Mouse (Mus musculus) C2C12 (cell line): ENCODE measurements around the gene Kcnd3. TPM values are rescaled to one million over a fixed set of nuclear protein-coding genes. Genes with fewer than 3 reads are reported as not detected.

Source experiments
- H3K27me3 ChIP-seq: one replicate; pipeline ENCODE4 v1.6.1; 2011; ENCODE audit not compliant: control insufficient read depth, insufficient read depth, insufficient read length
- H3K36me3 ChIP-seq: one replicate; pipeline ENCODE4 v1.6.1; 2011; ENCODE audit not compliant: control insufficient read depth, insufficient read depth
- H3K4me3 ChIP-seq: one replicate; pipeline ENCODE4 v1.5.1; 2011; ENCODE audit warnings: mild to moderate bottlenecking, control low read depth; ENCODE audit not compliant: poor library complexity, insufficient read depth, severe bottlenecking
- H3K79me2 ChIP-seq: one replicate; pipeline ENCODE4 v1.6.1; 2011; ENCODE audit not compliant: control insufficient read depth, insufficient read depth
- H3K79me3 ChIP-seq: one replicate; pipeline ENCODE4 v1.6.1; 2011; ENCODE audit warnings: low read depth, control low read depth
- H3ac ChIP-seq: one replicate; pipeline ENCODE3; 2011; ENCODE audit warnings: low read depth; ENCODE audit not compliant: control insufficient read depth, insufficient read length
- CEBPB ChIP-seq: IDR thresholded peaks from one replicate; pipeline ENCODE4 v1.6.1; 2011; ENCODE audit warnings: low read depth, mild to moderate bottlenecking, control low read depth, moderate library complexity
- CTCF ChIP-seq: IDR thresholded peaks from one replicate; pipeline ENCODE4 v1.5.1; 2011; ENCODE audit not compliant: control insufficient read depth, insufficient read depth, insufficient read length
- FOSL1 ChIP-seq: IDR thresholded peaks from one replicate; pipeline ENCODE4 v1.8.0; 2011; ENCODE audit warnings: mild to moderate bottlenecking, low read length; ENCODE audit not compliant: poor library complexity, insufficient read depth, severe bottlenecking
- MAX ChIP-seq: IDR thresholded peaks from one replicate; pipeline ENCODE4 v1.6.1; 2011; ENCODE audit warnings: mild to moderate bottlenecking, control low read depth
- MYOD1 ChIP-seq: IDR thresholded peaks from one replicate; pipeline ENCODE4 v1.6.1; 2011; ENCODE audit warnings: low read depth; ENCODE audit not compliant: control insufficient read depth, insufficient read length
- MYOG ChIP-seq: IDR thresholded peaks from one replicate; pipeline ENCODE4 v1.6.1; 2011; ENCODE audit not compliant: control insufficient read depth, insufficient read length; ENCODE audit errors: extremely low read depth
- USF1 ChIP-seq: IDR thresholded peaks from one replicate; pipeline ENCODE4 v1.6.1; 2011; ENCODE audit warnings: low read depth, mild to moderate bottlenecking, control low read depth, moderate library complexity
- polyA plus RNA-seq: library from polyadenylated mRNA; unstranded; fragments of >200 nt; fragmentation: generic; extraction: Trizol; gene quantifications from one replicate; pipeline ENCODE4 v1.2.1, GENCODE M21; 2012; ENCODE audit warnings: missing spikeins

The Kcnd3 gene
- polyA plus RNA-seq, 1 experiment = 0.01 TPM

DNA sequence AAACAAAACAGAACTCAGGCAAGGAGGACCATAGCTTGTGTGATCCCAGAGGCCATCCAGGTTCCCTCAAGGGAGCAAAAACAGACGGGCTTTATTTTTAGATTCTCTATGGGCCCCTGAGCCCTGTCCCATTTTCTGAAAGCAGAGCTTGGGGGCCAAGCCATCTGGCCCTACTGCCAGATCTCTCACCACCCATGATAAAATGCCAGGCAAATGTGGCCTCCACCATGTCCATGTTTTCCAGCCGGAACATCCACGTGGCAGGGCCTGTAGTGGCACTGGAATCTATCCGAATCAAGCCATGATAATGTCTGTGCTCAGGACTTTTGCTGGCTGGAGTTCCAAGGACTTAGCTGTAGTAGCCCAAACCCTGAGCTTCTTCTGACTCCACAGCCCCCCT, 148.4 kb downstream of the Kcnd3 start:
- no peak overlapping the region for H3K4me3 ChIP-seq
- H3K79me3 ChIP-seq = no peaks in the 10 kb centered on the region
- H3ac ChIP-seq = no peak overlapping the region
- H3K27me3 ChIP-seq = no peaks in the 10 kb centered on the region
- no peak for TF ChIP-seq MYOG
- H3K79me2 ChIP-seq = no peaks in the 10 kb centered on the region
- no peaks in the 10 kb centered on the region for H3K36me3 ChIP-seq

DNA sequence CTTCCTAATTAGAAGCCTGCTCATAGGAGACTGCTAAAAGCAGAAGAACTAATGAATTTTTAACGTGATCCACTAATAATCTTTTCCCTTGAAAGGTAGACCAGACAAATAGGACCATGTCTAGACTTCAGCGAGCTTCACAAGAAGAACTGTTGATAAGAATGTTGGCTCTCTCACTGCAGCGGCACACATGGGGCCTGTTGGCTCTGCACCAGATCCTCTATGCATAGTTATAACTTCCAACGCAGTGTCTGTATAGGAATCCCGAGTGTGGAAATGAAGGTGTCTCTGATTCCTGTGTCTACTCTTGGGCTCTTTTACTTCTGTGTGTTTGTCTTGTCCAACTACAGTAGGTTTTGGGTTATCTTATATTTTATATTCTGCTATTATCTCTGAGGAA, 150.8 kb downstream of the Kcnd3 start:
- no peaks in the 10 kb centered on the region for H3K79me2 ChIP-seq
- no peak overlapping the region for H3ac ChIP-seq
- H3K36me3 ChIP-seq = no peaks in the 10 kb centered on the region
- H3K27me3 ChIP-seq = no peaks in the 10 kb centered on the region
- no peaks in the 10 kb centered on the region for H3K79me3 ChIP-seq
- no peak overlapping the region for H3K4me3 ChIP-seq
- TF ChIP-seq CTCF (no peak), MYOD1 (no peak), FOSL1 (no peak)

DNA sequence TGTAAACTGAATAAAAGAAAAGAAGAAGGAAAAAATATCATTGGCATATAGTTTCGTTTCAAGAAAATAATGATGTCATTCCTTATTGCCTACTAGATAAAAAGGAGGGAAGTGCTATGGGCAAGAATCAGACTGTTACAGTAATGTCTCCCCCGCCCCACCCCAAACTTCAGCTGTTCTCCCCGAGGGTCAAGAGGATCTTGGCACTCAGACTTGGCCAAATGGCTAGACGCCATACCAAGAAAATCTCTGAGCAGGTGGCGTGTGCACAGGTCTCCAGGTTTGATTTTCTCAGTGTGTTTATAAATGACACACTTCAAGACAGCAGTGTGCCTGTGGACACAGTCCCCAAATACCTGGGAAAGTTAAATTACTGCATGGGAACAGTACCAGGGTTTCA, 153.6 kb downstream of the Kcnd3 start:
- TF ChIP-seq MYOG (no peak), CTCF (no peak), MAX (no peak), CEBPB (no peak), FOSL1 (no peak), MYOD1 (no peak), USF1 (no peak)
- Histone ChIP-seq H3K79me2 (no peaks in the 10 kb centered on the region), H3ac (no peak overlapping the region), H3K27me3 (peaks cover 3% of the 10 kb centered on the region), H3K4me3 (no peak overlapping the region), H3K36me3 (no peaks in the 10 kb centered on the region), H3K79me3 (no peaks in the 10 kb centered on the region)

DNA sequence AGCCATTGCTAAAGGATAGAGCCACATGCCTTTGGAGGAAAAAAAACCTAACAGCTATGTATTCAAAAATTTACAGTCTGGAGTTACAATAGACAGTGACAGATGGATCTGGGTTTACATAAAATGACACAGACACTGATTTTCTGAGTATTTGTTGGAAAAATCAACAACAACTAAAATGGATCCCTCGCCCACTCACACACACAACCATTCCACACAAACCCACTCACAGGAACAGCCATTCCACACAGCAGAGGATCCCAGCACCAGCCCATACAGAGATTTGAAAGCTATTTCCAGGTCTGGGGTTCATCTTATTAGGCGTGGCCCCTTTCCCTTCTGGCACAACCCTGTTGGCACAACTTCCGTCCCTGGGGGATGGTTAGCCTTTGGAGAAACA, 156.7 kb downstream of the Kcnd3 start:
- H3K79me2 ChIP-seq = no peaks in the 10 kb centered on the region

DNA sequence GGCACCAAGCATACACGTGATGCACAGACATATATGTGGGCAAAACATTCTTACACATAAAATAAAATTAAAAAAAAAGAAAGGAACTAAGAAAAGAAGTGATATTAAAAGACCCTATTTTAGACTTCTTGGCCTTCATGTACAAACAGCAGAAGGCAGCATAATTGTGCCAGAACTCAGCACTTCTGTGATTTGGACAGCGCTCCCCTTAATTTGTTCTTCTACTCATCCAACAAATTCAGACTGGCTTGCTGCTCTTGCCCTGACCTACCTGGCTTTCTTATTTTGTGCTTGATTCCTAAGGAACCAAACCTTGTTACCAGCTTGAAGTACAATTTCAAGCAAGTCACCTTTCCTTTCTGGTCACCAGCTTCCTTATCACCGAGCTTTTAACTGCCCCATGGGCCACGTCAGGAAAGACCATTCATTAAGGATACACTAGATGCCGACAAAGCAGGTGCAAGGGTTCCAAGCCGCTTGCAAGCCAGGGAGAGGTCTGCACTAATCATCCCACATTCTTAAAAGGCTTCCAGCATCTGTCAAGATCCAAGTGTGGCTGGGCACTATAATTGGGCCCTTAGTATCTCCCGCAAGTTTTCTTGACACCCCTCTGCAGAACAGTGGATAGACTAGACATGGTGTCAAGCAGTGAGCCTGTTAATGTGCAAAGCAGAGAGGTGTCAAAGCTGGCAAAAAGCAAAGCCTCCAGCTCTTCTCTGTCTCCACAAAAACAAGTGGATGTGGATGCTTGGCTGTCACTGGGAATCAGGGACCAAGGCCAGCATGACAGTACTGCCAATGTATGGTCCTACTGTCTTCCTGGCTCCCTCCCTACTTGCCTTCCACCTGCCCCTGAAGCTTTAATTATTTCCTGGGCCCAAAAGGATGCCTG, 159.6 kb downstream of the Kcnd3 start:
- Histone ChIP-seq H3K79me2 (no peaks in the 10 kb centered on the region), H3K79me3 (no peaks in the 10 kb centered on the region), H3K4me3 (no peak overlapping the region), H3K36me3 (no peaks in the 10 kb centered on the region), H3ac (no peak overlapping the region), H3K27me3 (peaks cover 3% of the 10 kb centered on the region)
- TF ChIP-seq CTCF = no peak
- TF ChIP-seq FOSL1 = no peak

More for the DNA sequence above, 156.7 kb downstream of the Kcnd3 start:
- H3K36me3 ChIP-seq = no peaks in the 10 kb centered on the region
- H3K4me3 ChIP-seq = no peak overlapping the region
- no peaks in the 10 kb centered on the region for H3K79me3 ChIP-seq
- TF ChIP-seq MAX (no peak), CEBPB (no peak)
- no peak overlapping the region for H3ac ChIP-seq
- peaks cover 3% of the 10 kb centered on the region for H3K27me3 ChIP-seq

DNA sequence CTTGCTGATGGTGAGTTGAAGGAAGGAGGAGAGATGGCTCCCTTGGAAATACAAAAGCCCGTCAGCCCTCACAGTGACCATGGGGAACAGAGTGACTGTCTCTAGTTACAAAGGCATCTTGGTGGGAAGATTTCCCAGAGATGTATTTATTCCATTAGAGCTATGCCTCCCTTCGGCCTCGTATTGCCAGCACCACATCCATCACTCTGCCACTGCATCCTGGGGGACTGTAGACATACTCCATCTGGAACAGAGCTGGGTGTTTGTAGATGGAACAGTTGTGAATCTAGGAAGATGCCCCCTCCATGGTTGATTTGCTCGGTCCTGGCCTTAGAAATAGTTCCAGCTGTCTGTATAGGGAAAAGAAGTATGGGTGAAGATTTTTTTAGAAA, 160.3 kb downstream of the Kcnd3 start:
- TF ChIP-seq FOSL1 = no peak
- no peak for TF ChIP-seq MAX
- no peak for TF ChIP-seq MYOD1
- TF ChIP-seq MYOG = no peak
- no peak for TF ChIP-seq CEBPB
- no peak for TF ChIP-seq USF1
- no peak for TF ChIP-seq CTCF
- H3K4me3 ChIP-seq = no peak overlapping the region
- H3ac ChIP-seq = no peak overlapping the region
- H3K79me3 ChIP-seq = no peaks in the 10 kb centered on the region
- H3K27me3 ChIP-seq = peaks cover 3% of the 10 kb centered on the region
- no peaks in the 10 kb centered on the region for H3K36me3 ChIP-seq
- H3K79me2 ChIP-seq = no peaks in the 10 kb centered on the region
